Mouse (Mus musculus): ENCODE results near the gene Kcnc3. TPM values are rescaled to one million over a fixed set of nuclear protein-coding genes. Genes with fewer than 3 reads are reported as not detected.

The Kcnc3 gene
- polyA plus RNA-seq, 1 experiment from 2014 or later = not detected

- no peak for ATAC-seq (ENCODE audit: insufficient number of reproducible peaks, insufficient read depth, low FRiP score, low read depth)
- Histone ChIP-seq H3K9ac (ENCODE audit: low read length) (no peak overlapping the region; the same call in 1 of the 2 replicates), H3K36me3 (ENCODE audit: control insufficient read depth, insufficient read depth, low read length) (no peaks in the 10 kb centered on the region), H3K4me1 (ENCODE audit: control insufficient read depth in 2 of 2, insufficient read depth in 2 of 2, low read length in 2 of 2) (peaks cover 5 to 11% of the 10 kb centered on the region in 2 experiments; a peak in 3 of 4 replicates), H3K27me3 (ENCODE audit: control insufficient read depth, insufficient read depth, low read length) (no peaks in the 10 kb centered on the region), H3K9me3 (ENCODE audit: control insufficient read depth, low read length) (no peaks in the 10 kb centered on the region), H3K4me3 (ENCODE audit: control insufficient read depth in 1 of 2, insufficient read depth in 1 of 2, low read depth in 1 of 2, low read length in 2 of 2) (no peak overlapping the region), H3K27ac (replicated peaks in 1 of 2; ENCODE audit: control insufficient read depth in 1 of 2, insufficient read depth in 1 of 2, low read depth in 2 of 2, low read length in 2 of 2) (no peak overlapping the region), H3K4me2 (ENCODE audit: low read length) (no peak overlapping the region)
- WGBS = 64% methylated on average over 2 of the region's 2 CpGs
Observed at GRCm38 (mm10) chr7:44557629-44558028, 32.8 kb upstream of the Kcnc3 start.

- no peaks in the 10 kb centered on the region for H3K36me3 ChIP-seq (ENCODE audit: control insufficient read depth, insufficient read depth, low read length)
- H3K9ac ChIP-seq (ENCODE audit: low read length) = no peak overlapping the region
- H3K9me3 ChIP-seq (ENCODE audit: control insufficient read depth, low read length) = no peaks in the 10 kb centered on the region
- no peak overlapping the region for H3K27ac ChIP-seq (replicated peaks in 1 of 2; ENCODE audit: control insufficient read depth in 1 of 2, insufficient read depth in 1 of 2, low read depth in 2 of 2, low read length in 2 of 2)
- WGBS = 53% methylated on average over 18 of the region's 18 CpGs
- H3K4me3 ChIP-seq (ENCODE audit: control insufficient read depth in 1 of 2, insufficient read depth in 1 of 2, low read depth in 1 of 2, low read length in 2 of 2) = no peak overlapping the region
- H3K4me2 ChIP-seq (ENCODE audit: low read length) = no peak overlapping the region
- H3K27me3 ChIP-seq (ENCODE audit: control insufficient read depth, insufficient read depth, low read length) = 0 out of 2 replicates have a peak, but pooled peaks cover 4% of the 10 kb centered on the region
- H3K4me1 ChIP-seq (ENCODE audit: control insufficient read depth in 2 of 2, insufficient read depth in 2 of 2, low read length in 2 of 2) = no peaks in the 10 kb centered on the region
- ATAC-seq (ENCODE audit: insufficient number of reproducible peaks, insufficient read depth, low FRiP score, low read depth) = no peak
Observed at GRCm38 (mm10) chr7:44560435-44561400, 29.7 kb upstream of the Kcnc3 start.

GRCm38 (mm10) chr7:44563284-44563683 lies 27.2 kb upstream of the Kcnc3 start:
- 40% methylated on average over 8 of the region's 8 CpGs for WGBS

GRCm38 (mm10) chr7:44564486-44564885 lies 26.0 kb upstream of the Kcnc3 start:
- no peak overlapping the region for H3K4me3 ChIP-seq (ENCODE audit: control insufficient read depth in 1 of 2, insufficient read depth in 1 of 2, low read depth in 1 of 2, low read length in 2 of 2)
- H3K36me3 ChIP-seq (ENCODE audit: control insufficient read depth, insufficient read depth, low read length) = no peaks in the 10 kb centered on the region
- no peak for ATAC-seq (ENCODE audit: insufficient number of reproducible peaks, insufficient read depth, low FRiP score, low read depth)
- no peaks in the 10 kb centered on the region for H3K4me1 ChIP-seq (ENCODE audit: control insufficient read depth in 2 of 2, insufficient read depth in 2 of 2, low read length in 2 of 2)
- H3K27ac ChIP-seq (replicated peaks in 1 of 2; ENCODE audit: control insufficient read depth in 1 of 2, insufficient read depth in 1 of 2, low read depth in 2 of 2, low read length in 2 of 2) = no peak overlapping the region
- 0 out of 2 replicates have a peak, but pooled peaks cover 6% of the 10 kb centered on the region for H3K27me3 ChIP-seq (ENCODE audit: control insufficient read depth, insufficient read depth, low read length)
- no peaks in the 10 kb centered on the region for H3K9me3 ChIP-seq (ENCODE audit: control insufficient read depth, low read length)
- H3K9ac ChIP-seq (ENCODE audit: low read length) = no peak overlapping the region
- WGBS = 78% methylated on average over 10 of the region's 10 CpGs
- H3K4me2 ChIP-seq (ENCODE audit: low read length) = no peak overlapping the region

More at GRCm38 (mm10) chr7:44563284-44563683, 27.2 kb upstream of the Kcnc3 start:
- H3K27me3 ChIP-seq (ENCODE audit: control insufficient read depth, insufficient read depth, low read length) = 0 out of 2 replicates have a peak, but pooled peaks cover 4% of the 10 kb centered on the region
- H3K36me3 ChIP-seq (ENCODE audit: control insufficient read depth, insufficient read depth, low read length) = no peaks in the 10 kb centered on the region
- H3K4me3 ChIP-seq (ENCODE audit: control insufficient read depth in 1 of 2, insufficient read depth in 1 of 2, low read depth in 1 of 2, low read length in 2 of 2) = no peak overlapping the region
- no peak overlapping the region for H3K4me2 ChIP-seq (ENCODE audit: low read length)
- H3K9ac ChIP-seq (ENCODE audit: low read length) = no peak overlapping the region
- ATAC-seq (ENCODE audit: insufficient number of reproducible peaks, insufficient read depth, low FRiP score, low read depth) = no peak
- no peaks in the 10 kb centered on the region for H3K9me3 ChIP-seq (ENCODE audit: control insufficient read depth, low read length)
- no peak overlapping the region for H3K27ac ChIP-seq (replicated peaks in 1 of 2; ENCODE audit: control insufficient read depth in 1 of 2, insufficient read depth in 1 of 2, low read depth in 2 of 2, low read length in 2 of 2)
- no peaks in the 10 kb centered on the region for H3K4me1 ChIP-seq (ENCODE audit: control insufficient read depth in 2 of 2, insufficient read depth in 2 of 2, low read length in 2 of 2)

- Histone ChIP-seq H3K4me2 (ENCODE audit: low read length) (no peak overlapping the region), H3K9ac (ENCODE audit: low read length) (no peak overlapping the region), H3K4me3 (ENCODE audit: control insufficient read depth in 1 of 2, insufficient read depth in 1 of 2, low read depth in 1 of 2, low read length in 2 of 2) (no peak overlapping the region), H3K36me3 (ENCODE audit: control insufficient read depth, insufficient read depth, low read length) (no peaks in the 10 kb centered on the region), H3K27me3 (ENCODE audit: control insufficient read depth, insufficient read depth, low read length) (0 out of 2 replicates have a peak, but pooled peaks cover 6% of the 10 kb centered on the region), H3K27ac (replicated peaks in 1 of 2; ENCODE audit: control insufficient read depth in 1 of 2, insufficient read depth in 1 of 2, low read depth in 2 of 2, low read length in 2 of 2) (no peak overlapping the region), H3K4me1 (ENCODE audit: control insufficient read depth in 2 of 2, insufficient read depth in 2 of 2, low read length in 2 of 2) (no peaks in the 10 kb centered on the region), H3K9me3 (ENCODE audit: control insufficient read depth, low read length) (no peaks in the 10 kb centered on the region)
- 62% methylated on average over 6 of the region's 6 CpGs for WGBS
- no peak for ATAC-seq (ENCODE audit: insufficient number of reproducible peaks, insufficient read depth, low FRiP score, low read depth)
Observed at GRCm38 (mm10) chr7:44565414-44565813, 25.1 kb upstream of the Kcnc3 start.

- 62% methylated on average over 9 of the region's 9 CpGs for WGBS
- Histone ChIP-seq H3K4me1 (ENCODE audit: control insufficient read depth in 2 of 2, insufficient read depth in 2 of 2, low read length in 2 of 2) (no peaks in the 10 kb centered on the region), H3K36me3 (ENCODE audit: control insufficient read depth, insufficient read depth, low read length) (no peaks in the 10 kb centered on the region), H3K9ac (ENCODE audit: low read length) (no peak overlapping the region), H3K4me3 (ENCODE audit: control insufficient read depth in 1 of 2, insufficient read depth in 1 of 2, low read depth in 1 of 2, low read length in 2 of 2) (no peak overlapping the region), H3K27me3 (ENCODE audit: control insufficient read depth, insufficient read depth, low read length) (0 out of 2 replicates have a peak, but pooled peaks cover 2% of the 10 kb centered on the region), H3K9me3 (ENCODE audit: control insufficient read depth, low read length) (no peaks in the 10 kb centered on the region), H3K4me2 (ENCODE audit: low read length) (no peak overlapping the region), H3K27ac (replicated peaks in 1 of 2; ENCODE audit: control insufficient read depth in 1 of 2, insufficient read depth in 1 of 2, low read depth in 2 of 2, low read length in 2 of 2) (no peak overlapping the region)
- no peak for ATAC-seq (ENCODE audit: insufficient number of reproducible peaks, insufficient read depth, low FRiP score, low read depth)
Observed at GRCm38 (mm10) chr7:44568803-44569202, 21.7 kb upstream of the Kcnc3 start.

- 74% methylated on average over 6 of the region's 6 CpGs for WGBS
- Histone ChIP-seq H3K36me3 (ENCODE audit: control insufficient read depth, insufficient read depth, low read length) (no peaks in the 10 kb centered on the region), H3K27me3 (ENCODE audit: control insufficient read depth, insufficient read depth, low read length) (0 out of 2 replicates have a peak, but pooled peaks cover 2% of the 10 kb centered on the region), H3K4me1 (ENCODE audit: control insufficient read depth in 2 of 2, insufficient read depth in 2 of 2, low read length in 2 of 2) (no peaks in the 10 kb centered on the region), H3K4me3 (ENCODE audit: control insufficient read depth in 1 of 2, insufficient read depth in 1 of 2, low read depth in 1 of 2, low read length in 2 of 2) (no peak overlapping the region), H3K4me2 (ENCODE audit: low read length) (no peak overlapping the region), H3K9ac (ENCODE audit: low read length) (no peak overlapping the region), H3K9me3 (ENCODE audit: control insufficient read depth, low read length) (no peaks in the 10 kb centered on the region), H3K27ac (replicated peaks in 1 of 2; ENCODE audit: control insufficient read depth in 1 of 2, insufficient read depth in 1 of 2, low read depth in 2 of 2, low read length in 2 of 2) (no peak overlapping the region)
- no peak for ATAC-seq (ENCODE audit: insufficient number of reproducible peaks, insufficient read depth, low FRiP score, low read depth)
Observed at GRCm38 (mm10) chr7:44570989-44571388, 19.5 kb upstream of the Kcnc3 start.
